Mouse (Mus musculus) thymus, adult 2 months (tissue): ENCODE data around the gene Pole2. TPM values are rescaled to one million over a fixed set of nuclear protein-coding genes. Genes with fewer than 3 reads are reported as not detected.

Source experiments
- DNase-seq: peaks from one replicate; pipeline ENCODE4 v3.0.0; 2021
- H3K27ac ChIP-seq: fragments of 200-500 bp; 2 replicates; pipeline ENCODE4 v1.5.1; 2012; ENCODE audit warnings: low read length, control low read depth; ENCODE audit not compliant: control insufficient read depth, insufficient read depth
- H3K27me3 ChIP-seq: fragments of 200-500 bp; 2 replicates; pipeline ENCODE4 v1.6.1; 2012; ENCODE audit warnings: mild to moderate bottlenecking, low read length, moderate library complexity, mixed read lengths; ENCODE audit not compliant: control insufficient read depth, insufficient read depth
- H3K36me3 ChIP-seq: fragments of 200-500 bp; 2 replicates; pipeline ENCODE4 v1.6.1; 2012; ENCODE audit warnings: mild to moderate bottlenecking, low read length, moderate library complexity; ENCODE audit not compliant: control insufficient read depth, insufficient read depth
- H3K4me1 ChIP-seq: fragments of 200-500 bp; replicated peaks from 2 replicates; pipeline ENCODE4 v1.6.1; 2012; ENCODE audit warnings: low read length; ENCODE audit not compliant: control insufficient read depth, insufficient read depth
- H3K4me3 ChIP-seq: fragments of 200-500 bp; 2 replicates; pipeline ENCODE4 v1.5.1; 2012; ENCODE audit warnings: mild to moderate bottlenecking, low read length, control low read depth, moderate library complexity; ENCODE audit not compliant: control insufficient read depth, insufficient read depth
- CTCF ChIP-seq: fragments of 200-500 bp; IDR thresholded peaks from 2 replicates; pipeline ENCODE4 v1.5.1; 2012; ENCODE audit warnings: mild to moderate bottlenecking, control low read depth, low read length, moderate library complexity, borderline replicate concordance; ENCODE audit not compliant: control insufficient read depth, poor library complexity, insufficient read depth; ENCODE audit errors: extremely low read depth
- POLR2A ChIP-seq: fragments of 200-500 bp; IDR thresholded peaks from 2 replicates; pipeline ENCODE4 v1.6.1; 2012; ENCODE audit warnings: mild to moderate bottlenecking, low read length, control low read depth, moderate library complexity; ENCODE audit not compliant: control insufficient read depth, poor library complexity, insufficient read depth; ENCODE audit errors: extremely low read depth
- WGBS: fragments of 180-500 bp; shearing (Covaris S2); methylation state at CpG from one replicate; pipeline ENCODE4 v1.1.7; 2018; 5-methylcytosine and 5-hydroxymethylcytosine counted together
- polyA plus RNA-seq: library from polyadenylated mRNA; depleted of rRNA; stranded (reverse); fragments of >200 nt; gene quantifications from 2 replicates; pipeline ENCODE4 v1.2.3, GENCODE M21; 2012; rRNA removed

The Pole2 gene
- 16.5 and 16.9 TPM in 2 replicates for polyA plus RNA-seq

- Histone ChIP-seq H3K4me1 (peaks cover 3% of the 10 kb centered on the region; the same call in 1 of the 2 replicates), H3K27me3 (no peaks in the 10 kb centered on the region), H3K4me3 (peak within 1 kb of the TSS; percentile 82), H3K27ac (no peak within 1 kb of the TSS), H3K36me3 (no peaks in the 10 kb centered on the region)
- DNase-seq = peak; percentile 86
- TF ChIP-seq CTCF (peak; percentile 53; the same call in 1 of the 2 replicates), POLR2A (peak; percentile 53; the same call in 1 of the 2 replicates)
- WGBS = under 1% methylated on average over 37 of the region's 37 CpGs
These were observed at the start of gene Pole2 for GRCm38 (mm10) chr12:69227776-69228466. Gene Pole2 (minus strand): TSS chr12:69228195.

GRCm38 (mm10) chr12:69268956-69269355, 41.0 kb upstream of the Pole2 start:
- Histone ChIP-seq H3K27me3 (no peaks in the 10 kb centered on the region), H3K4me1 (no peaks in the 10 kb centered on the region), H3K36me3 (no peaks in the 10 kb centered on the region), H3K4me3 (no peak overlapping the region), H3K27ac (no peak overlapping the region)
- WGBS = 95% methylated on average over 2 of the region's 2 CpGs
- DNase-seq = no peak
- TF ChIP-seq POLR2A (no peak), CTCF (no peak)

- no peak overlapping the region for H3K27ac ChIP-seq
- 90% methylated on average over 11 of the region's 11 CpGs for WGBS
- no peaks in the 10 kb centered on the region for H3K27me3 ChIP-seq
- no peak for DNase-seq
- no peaks in the 10 kb centered on the region for H3K36me3 ChIP-seq
- no peaks in the 10 kb centered on the region for H3K4me1 ChIP-seq
- TF ChIP-seq CTCF (no peak), POLR2A (no peak)
- H3K4me3 ChIP-seq = no peak overlapping the region
These were observed 40.1 kb upstream of the Pole2 start for GRCm38 (mm10) chr12:69267956-69268632.

GRCm38 (mm10) chr12:69265031-69265430, 37.0 kb upstream of the Pole2 start:
- TF ChIP-seq CTCF (no peak), POLR2A (no peak)
- Histone ChIP-seq H3K36me3 (no peaks in the 10 kb centered on the region), H3K27me3 (no peaks in the 10 kb centered on the region), H3K4me1 (no peaks in the 10 kb centered on the region), H3K4me3 (no peak overlapping the region), H3K27ac (no peak overlapping the region)
- DNase-seq = no peak
- WGBS = 97% methylated on average over 3 of the region's 3 CpGs

- Histone ChIP-seq H3K36me3 (no peaks in the 10 kb centered on the region), H3K4me1 (peaks cover 7% of the 10 kb centered on the region), H3K27ac (no peak overlapping the region), H3K4me3 (no peak overlapping the region), H3K27me3 (no peaks in the 10 kb centered on the region)
- no peak for DNase-seq
- TF ChIP-seq CTCF (no peak), POLR2A (no peak)
- 97% methylated on average over 5 of the region's 5 CpGs for WGBS
These were observed 34.3 kb upstream of the Pole2 start for GRCm38 (mm10) chr12:69262251-69262650.

- Histone ChIP-seq H3K27me3 (no peaks in the 10 kb centered on the region), H3K4me1 (peaks cover 13% of the 10 kb centered on the region), H3K4me3 (no peak overlapping the region), H3K36me3 (no peaks in the 10 kb centered on the region), H3K27ac (no peak overlapping the region)
- no peak for TF ChIP-seq POLR2A
- TF ChIP-seq CTCF = no peak
- DNase-seq = peak; percentile 50
- 5% methylated on average over 11 of the region's 11 CpGs for WGBS
These were observed 29.8 kb upstream of the Pole2 start for GRCm38 (mm10) chr12:69257836-69258235.
